In the genomic region with DNA sequence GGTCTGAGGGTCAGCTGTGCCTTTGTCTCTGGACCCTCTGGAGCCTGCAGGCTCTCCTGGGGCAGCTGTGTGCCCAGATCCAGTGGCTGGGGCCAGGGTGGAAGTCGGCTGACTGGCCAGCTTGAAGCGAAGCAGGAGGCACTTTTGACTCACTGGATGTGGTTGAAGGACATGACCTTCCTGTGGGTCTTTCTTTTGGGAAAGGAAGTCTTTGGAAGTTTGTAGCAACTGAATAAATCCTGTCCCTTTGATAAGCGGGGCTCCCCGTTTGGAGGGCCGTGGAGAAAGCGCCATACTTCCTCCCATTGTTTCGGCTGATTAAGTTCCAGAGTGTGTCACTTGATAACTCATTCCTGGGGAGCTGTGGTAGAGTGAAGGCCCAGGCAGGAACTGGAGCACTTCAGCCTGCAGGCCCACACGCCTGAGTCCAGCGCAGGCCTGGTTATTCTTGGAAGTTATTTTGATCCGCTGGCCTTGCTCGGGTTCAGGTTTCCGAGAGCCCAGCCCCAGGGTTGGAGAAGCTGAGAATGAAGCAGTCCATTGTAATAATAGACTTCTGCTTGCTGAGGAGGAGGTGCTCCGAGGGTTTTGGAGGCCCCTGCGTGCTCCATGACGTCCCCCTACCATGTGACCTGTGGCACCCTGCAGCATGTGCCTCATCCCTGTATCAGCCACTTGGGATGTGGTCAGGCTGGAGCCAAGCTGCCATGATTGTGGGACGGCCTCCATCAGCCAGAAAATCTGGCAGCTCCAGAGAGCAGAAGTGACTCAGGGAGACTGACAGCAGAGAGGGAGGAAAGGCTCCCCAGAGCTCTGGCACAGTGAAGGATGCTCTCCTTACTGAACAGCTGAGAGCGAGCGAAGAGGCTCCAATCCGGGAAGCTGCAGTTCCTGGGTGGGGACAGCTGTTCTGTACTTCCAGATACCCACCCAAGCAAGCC, we compare ENCODE assay signal across 8 mouse cellular contexts.
DNase-seq lines count a peak whose midpoint lies in the region; ATAC-seq lines count a peak whose summit lies in the region.

No protein-coding gene starts in this region.

- no peaks in the 10 kb centered on the region for H3K36me3 ChIP-seq in hindbrain, embryonic 16.5 days (ENCODE audit: control insufficient read depth, insufficient read depth, low read length)

- H3K27ac ChIP-seq in hindbrain, embryonic 16.5 days (ENCODE audit: low read depth, low read length), result peak overlapping the region; percentile 67

- intact Hi-C loops in left cerebral cortex, postnatal 14 days (cut with DNase I), result loop anchor here (5.0 kb wide), 1 partner anchor 53 kb away; no protein-coding TSS in a partner anchor

- H3K4me1 ChIP-seq in hindbrain, embryonic 16.5 days (ENCODE audit: control insufficient read depth, insufficient read depth, low read depth, low read length), result peaks cover 4% of the 10 kb centered on the region

- H3K4me3 ChIP-seq in hindbrain, embryonic 16.5 days (ENCODE audit: low read length), result no peak overlapping the region

- no peaks in the 10 kb centered on the region for H3K9me3 ChIP-seq in hindbrain, embryonic 16.5 days (ENCODE audit: control insufficient read depth, low read length)

- WGBS in hindbrain, embryonic 16.5 days, result 36% methylated on average over 19 of the region's 19 CpGs

- no peaks in the 10 kb centered on the region for H3K27me3 ChIP-seq in hindbrain, embryonic 16.5 days (replicated peaks; ENCODE audit: control insufficient read depth, insufficient read depth, low read length)

- peak; percentile 15; the same call in 1 of the 2 replicates for ATAC-seq in hindbrain, embryonic 16.5 days
- no peak for ATAC-seq in erythroblast, adult 5-6 weeks (replicated peaks; ENCODE audit: low FRiP score, poor library complexity, severe bottlenecking)

- H3K4me2 ChIP-seq in hindbrain, embryonic 16.5 days (ENCODE audit: low read length), result no peak overlapping the region; the same call in 1 of the 2 replicates

- DNase-seq in ZHBTc4 (ENCODE audit: low read depth, low spot score), result peak; percentile 51
- peak; percentile 60 to 61 for DNase-seq in cerebellum, postnatal 14 days
- DNase-seq in gastrocnemius, adult 8-10 months (ENCODE audit: low spot score in 2 of 2), result peak; percentile 74 to 82
- peak; percentile 58 to 69 for DNase-seq in left cerebral cortex, postnatal 14 days (ENCODE audit: low spot score in 2 of 2)
- DNase-seq in lung, postnatal 4 days, result peak; percentile 62 to 80
- no peak for DNase-seq in spleen, adult 18-20 months

- no peak overlapping the region for H3K9ac ChIP-seq in hindbrain, embryonic 16.5 days (ENCODE audit: low read depth, low read length)

Comparison
In these comparisons a context has a peak if more than half of its experiments do, and no peak if none do; other contexts are left out.
1. DNase-seq: peak in ZHBTc4 (single experiment), cerebellum, postnatal 14 days (2 of 2), gastrocnemius, adult 8-10 months (2 of 2), left cerebral cortex, postnatal 14 days (2 of 2) and lung, postnatal 4 days (2 of 2); none in spleen, adult 18-20 months (0 of 2).